Mouse (Mus musculus) embryo, embryonic 9.5 days (tissue): Measurements from ENCODE around the gene Adamts20.
"Not testable (repeated sequence)": the region's sequence is repeated elsewhere in the genome, so short reads cannot be mapped to it uniquely, and the experiment has no call there.

Source experiments
- DNase-seq: peaks from one replicate; pipeline ENCODE4 v3.0.0-alpha.2; 2017; ENCODE audit errors: extremely low spot score

Gene Adamts20

GRCm38 (mm10) chr15:94465318-94465717 is at the start of gene Adamts20:
TSS of gene Adamts20 (minus strand) at chr15:94465418.
- DNase-seq: no peak

GRCm38 (mm10) chr15:94503451-94504215 is 38.4 kb upstream of the Adamts20 start:
- no peak for DNase-seq

GRCm38 (mm10) chr15:94499260-94499659 is 34.0 kb upstream of the Adamts20 start:
- no peak for DNase-seq

- DNase-seq: no peak
These were observed 30.7 kb upstream of the Adamts20 start for GRCm38 (mm10) chr15:94495936-94496335.

- DNase-seq: no peak
These were observed 29.2 kb upstream of the Adamts20 start for GRCm38 (mm10) chr15:94494445-94494844.

GRCm38 (mm10) chr15:94489433-94489832 is 24.2 kb upstream of the Adamts20 start:
- no peak for DNase-seq

- DNase-seq: not testable (repeated sequence)
These were observed 22.8 kb upstream of the Adamts20 start for GRCm38 (mm10) chr15:94488028-94488427.

GRCm38 (mm10) chr15:94482555-94482954 is 17.3 kb upstream of the Adamts20 start:
- DNase-seq: no peak

- no peak for DNase-seq
These were observed 15.6 kb upstream of the Adamts20 start for GRCm38 (mm10) chr15:94480792-94481191.

GRCm38 (mm10) chr15:94480248-94480647 is 15.0 kb upstream of the Adamts20 start:
- DNase-seq: no peak

GRCm38 (mm10) chr15:94479513-94480136 is 14.4 kb upstream of the Adamts20 start:
- no peak for DNase-seq

- peak; percentile 29 for DNase-seq
These were observed 13.5 kb upstream of the Adamts20 start for GRCm38 (mm10) chr15:94478706-94479105.

- no peak for DNase-seq
These were observed 12.1 kb upstream of the Adamts20 start for GRCm38 (mm10) chr15:94477287-94477686.

- DNase-seq: no peak
These were observed 10.8 kb upstream of the Adamts20 start for GRCm38 (mm10) chr15:94475975-94476374.

- no peak for DNase-seq
These were observed 5.1 kb upstream of the Adamts20 start for GRCm38 (mm10) chr15:94470361-94470760.

- no peak for DNase-seq
These were observed 337 bp downstream of the Adamts20 start for GRCm38 (mm10) chr15:94464881-94465280.

- no peak for DNase-seq
These were observed 2.0 kb downstream of the Adamts20 start for GRCm38 (mm10) chr15:94463251-94463650.

- DNase-seq: no peak
These were observed 3.0 kb downstream of the Adamts20 start for GRCm38 (mm10) chr15:94462206-94462605.

GRCm38 (mm10) chr15:94461166-94461565 is 4.1 kb downstream of the Adamts20 start:
- DNase-seq: no peak

- no peak for DNase-seq
These were observed 7.4 kb downstream of the Adamts20 start for GRCm38 (mm10) chr15:94457636-94458390.

- DNase-seq: no peak
These were observed 12.4 kb downstream of the Adamts20 start for GRCm38 (mm10) chr15:94452848-94453247.

GRCm38 (mm10) chr15:94451600-94451999 is 13.6 kb downstream of the Adamts20 start:
- DNase-seq: no peak
